Mouse (Mus musculus): ENCODE data around the gene Zfp64. TPM values are rescaled to one million over a fixed set of nuclear protein-coding genes. Genes with fewer than 3 reads are reported as not detected.

Zfp64 gene
- polyA plus RNA-seq, 1 experiment from 2014 or later, result 37.2 TPM

- Histone ChIP-seq H3K9ac (replicated peaks; ENCODE audit: low read depth, low read length) (no peak overlapping the region), H3K27ac (ENCODE audit: low read length) (no peak overlapping the region), H3K9me3 (ENCODE audit: control insufficient read depth, low read depth, low read length) (no peaks in the 10 kb centered on the region), H3K4me2 (replicated peaks; ENCODE audit: low read depth, low read length) (no peak overlapping the region), H3K4me1 (ENCODE audit: control insufficient read depth, insufficient read depth, low read length) (no peaks in the 10 kb centered on the region), H3K36me3 (ENCODE audit: control insufficient read depth, insufficient read depth, low read length) (no peaks in the 10 kb centered on the region; the same call in 1 of the 2 replicates), H3K27me3 (ENCODE audit: control insufficient read depth, insufficient read depth, low read length) (no peaks in the 10 kb centered on the region), H3K4me3 (ENCODE audit: low read depth, low read length) (no peak overlapping the region)
- WGBS, result 27% methylated on average over 8 of the region's 8 CpGs
- no peak for ATAC-seq (ENCODE audit: insufficient number of reproducible peaks, insufficient read depth, low FRiP score, low read depth)
Observed at GRCm38 (mm10) chr2:168902634-168903033, 52.8 kb downstream of the Zfp64 start.

DNA sequence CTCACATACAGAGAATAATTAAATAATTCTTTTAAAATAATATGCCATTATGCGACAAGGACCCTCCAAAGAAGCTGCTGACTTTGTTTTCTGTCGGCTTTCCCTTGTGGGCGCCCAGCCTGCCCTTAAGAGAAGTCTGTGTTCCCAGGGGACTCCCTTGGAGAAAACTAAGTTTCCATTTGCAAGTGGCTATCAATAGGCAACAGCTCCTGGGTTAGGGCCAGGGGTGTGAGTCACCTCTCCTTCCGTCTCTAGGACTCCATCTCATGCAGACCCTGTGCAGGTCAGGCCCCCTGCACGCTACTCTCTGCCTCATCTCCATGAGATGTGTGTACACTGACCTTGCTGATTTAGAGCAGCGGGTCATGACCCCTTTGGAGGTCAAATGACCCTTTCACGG is 57.5 kb downstream of the Zfp64 start:
- Histone ChIP-seq H3K4me3 (ENCODE audit: low read depth, low read length) (no peak overlapping the region), H3K9me3 (ENCODE audit: control insufficient read depth, low read depth, low read length) (no peaks in the 10 kb centered on the region), H3K36me3 (ENCODE audit: control insufficient read depth, insufficient read depth, low read length) (no peaks in the 10 kb centered on the region; the same call in 1 of the 2 replicates), H3K27me3 (ENCODE audit: control insufficient read depth, insufficient read depth, low read length) (no peaks in the 10 kb centered on the region), H3K4me2 (replicated peaks; ENCODE audit: low read depth, low read length) (no peak overlapping the region), H3K9ac (replicated peaks; ENCODE audit: low read depth, low read length) (no peak overlapping the region), H3K27ac (ENCODE audit: low read length) (no peak overlapping the region), H3K4me1 (ENCODE audit: control insufficient read depth, insufficient read depth, low read length) (no peaks in the 10 kb centered on the region)
- no peak for ATAC-seq (ENCODE audit: insufficient number of reproducible peaks, insufficient read depth, low FRiP score, low read depth)
- WGBS, result 79% methylated on average over 7 of the region's 7 CpGs

GRCm38 (mm10) chr2:168895531-168895930 is 59.9 kb downstream of the Zfp64 start:
- no peak overlapping the region for H3K4me3 ChIP-seq (ENCODE audit: low read depth, low read length)
- H3K36me3 ChIP-seq (ENCODE audit: control insufficient read depth, insufficient read depth, low read length), result no peaks in the 10 kb centered on the region; the same call in 1 of the 2 replicates
- WGBS, result 81% methylated on average over 8 of the region's 8 CpGs
- no peaks in the 10 kb centered on the region for H3K9me3 ChIP-seq (ENCODE audit: control insufficient read depth, low read depth, low read length)
- ATAC-seq (ENCODE audit: insufficient number of reproducible peaks, insufficient read depth, low FRiP score, low read depth), result no peak
- H3K4me2 ChIP-seq (replicated peaks; ENCODE audit: low read depth, low read length), result no peak overlapping the region
- H3K27ac ChIP-seq (ENCODE audit: low read length), result no peak overlapping the region
- H3K4me1 ChIP-seq (ENCODE audit: control insufficient read depth, insufficient read depth, low read length), result no peaks in the 10 kb centered on the region
- no peaks in the 10 kb centered on the region for H3K27me3 ChIP-seq (ENCODE audit: control insufficient read depth, insufficient read depth, low read length)
- H3K9ac ChIP-seq (replicated peaks; ENCODE audit: low read depth, low read length), result no peak overlapping the region

DNA sequence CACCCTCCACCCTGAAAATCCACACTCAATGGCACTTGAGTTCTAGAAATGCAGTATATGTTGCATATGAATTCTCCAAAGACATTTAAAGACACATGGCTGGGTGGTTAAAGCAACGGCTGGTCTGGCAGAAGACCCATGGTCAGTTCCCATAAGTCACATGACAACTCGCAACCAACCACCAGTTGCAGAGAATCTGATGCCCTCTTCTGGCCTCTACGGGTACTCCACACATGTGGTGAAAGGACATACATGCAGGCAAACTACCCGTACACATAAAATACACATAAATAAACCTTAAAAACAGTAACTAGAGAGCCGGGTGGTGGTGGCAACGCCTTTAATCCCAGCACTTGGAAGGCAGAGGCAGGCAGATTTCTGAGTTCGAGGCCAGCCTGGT is 60.6 kb downstream of the Zfp64 start:
- 90% methylated on average over 7 of the region's 7 CpGs for WGBS
- H3K27me3 ChIP-seq (ENCODE audit: control insufficient read depth, insufficient read depth, low read length), result no peaks in the 10 kb centered on the region
- H3K4me2 ChIP-seq (replicated peaks; ENCODE audit: low read depth, low read length), result no peak overlapping the region
- no peaks in the 10 kb centered on the region for H3K9me3 ChIP-seq (ENCODE audit: control insufficient read depth, low read depth, low read length)
- H3K27ac ChIP-seq (ENCODE audit: low read length), result no peak overlapping the region
- H3K4me1 ChIP-seq (ENCODE audit: control insufficient read depth, insufficient read depth, low read length), result no peaks in the 10 kb centered on the region
- ATAC-seq (ENCODE audit: insufficient number of reproducible peaks, insufficient read depth, low FRiP score, low read depth), result no peak
- H3K4me3 ChIP-seq (ENCODE audit: low read depth, low read length), result no peak overlapping the region
- no peaks in the 10 kb centered on the region; the same call in 1 of the 2 replicates for H3K36me3 ChIP-seq (ENCODE audit: control insufficient read depth, insufficient read depth, low read length)
- no peak overlapping the region for H3K9ac ChIP-seq (replicated peaks; ENCODE audit: low read depth, low read length)

GRCm38 (mm10) chr2:168892057-168892456 is 63.3 kb downstream of the Zfp64 start:
- no peaks in the 10 kb centered on the region for H3K9me3 ChIP-seq (ENCODE audit: control insufficient read depth, low read depth, low read length)
- no peak overlapping the region for H3K4me3 ChIP-seq (ENCODE audit: low read depth, low read length)
- H3K4me2 ChIP-seq (replicated peaks; ENCODE audit: low read depth, low read length), result no peak overlapping the region
- H3K4me1 ChIP-seq (ENCODE audit: control insufficient read depth, insufficient read depth, low read length), result no peaks in the 10 kb centered on the region
- 79% methylated on average over 2 of the region's 2 CpGs for WGBS
- H3K9ac ChIP-seq (replicated peaks; ENCODE audit: low read depth, low read length), result no peak overlapping the region
- no peaks in the 10 kb centered on the region for H3K36me3 ChIP-seq (ENCODE audit: control insufficient read depth, insufficient read depth, low read length)
- H3K27me3 ChIP-seq (ENCODE audit: control insufficient read depth, insufficient read depth, low read length), result no peaks in the 10 kb centered on the region
- no peak overlapping the region for H3K27ac ChIP-seq (ENCODE audit: low read length)
- ATAC-seq (ENCODE audit: insufficient number of reproducible peaks, insufficient read depth, low FRiP score, low read depth), result no peak

- H3K4me1 ChIP-seq (ENCODE audit: control insufficient read depth, insufficient read depth, low read length), result no peaks in the 10 kb centered on the region
- no peaks in the 10 kb centered on the region for H3K9me3 ChIP-seq (ENCODE audit: control insufficient read depth, low read depth, low read length)
- WGBS, result 31% methylated on average over 8 of the region's 8 CpGs
- no peaks in the 10 kb centered on the region for H3K36me3 ChIP-seq (ENCODE audit: control insufficient read depth, insufficient read depth, low read length)
- no peak overlapping the region for H3K4me3 ChIP-seq (ENCODE audit: low read depth, low read length)
- ATAC-seq (ENCODE audit: insufficient number of reproducible peaks, insufficient read depth, low FRiP score, low read depth), result no peak
- no peak overlapping the region for H3K4me2 ChIP-seq (replicated peaks; ENCODE audit: low read depth, low read length)
- no peaks in the 10 kb centered on the region for H3K27me3 ChIP-seq (ENCODE audit: control insufficient read depth, insufficient read depth, low read length)
- no peak overlapping the region for H3K27ac ChIP-seq (ENCODE audit: low read length)
- H3K9ac ChIP-seq (replicated peaks; ENCODE audit: low read depth, low read length), result no peak overlapping the region
Observed at GRCm38 (mm10) chr2:168884641-168885040, 70.7 kb downstream of the Zfp64 start.

DNA sequence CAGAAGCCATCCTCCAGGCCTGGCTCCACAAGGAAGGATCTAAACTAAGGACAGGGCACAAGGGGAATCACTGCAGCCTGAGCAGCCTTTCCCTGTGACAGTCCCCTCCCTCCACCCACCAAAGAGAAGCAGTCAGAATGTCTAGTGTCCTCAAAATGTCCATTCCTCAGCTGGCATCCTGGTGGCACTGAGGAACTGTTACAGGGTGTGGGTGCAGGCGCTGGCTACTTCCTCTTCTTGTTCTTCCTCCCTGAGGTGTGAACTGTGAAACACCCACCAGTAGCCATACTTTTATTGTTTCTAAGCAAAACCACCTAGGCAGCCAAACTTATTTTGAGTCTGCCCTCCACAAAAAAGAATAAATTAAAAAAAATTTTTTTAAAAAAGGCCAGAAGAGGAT is 72.4 kb downstream of the Zfp64 start:
- Histone ChIP-seq H3K4me2 (replicated peaks; ENCODE audit: low read depth, low read length) (no peak overlapping the region), H3K27me3 (ENCODE audit: control insufficient read depth, insufficient read depth, low read length) (no peaks in the 10 kb centered on the region), H3K4me1 (ENCODE audit: control insufficient read depth, insufficient read depth, low read length) (no peaks in the 10 kb centered on the region), H3K9me3 (ENCODE audit: control insufficient read depth, low read depth, low read length) (no peaks in the 10 kb centered on the region), H3K9ac (replicated peaks; ENCODE audit: low read depth, low read length) (no peak overlapping the region), H3K4me3 (ENCODE audit: low read depth, low read length) (no peak overlapping the region), H3K36me3 (ENCODE audit: control insufficient read depth, insufficient read depth, low read length) (no peaks in the 10 kb centered on the region), H3K27ac (ENCODE audit: low read length) (no peak overlapping the region)
- ATAC-seq (ENCODE audit: insufficient number of reproducible peaks, insufficient read depth, low FRiP score, low read depth), result no peak
- 79% methylated on average over 1 of the region's 1 CpGs for WGBS

- H3K27me3 ChIP-seq (ENCODE audit: control insufficient read depth, insufficient read depth, low read length), result no peaks in the 10 kb centered on the region
- H3K4me3 ChIP-seq (ENCODE audit: low read depth, low read length), result no peak overlapping the region
- H3K4me1 ChIP-seq (ENCODE audit: control insufficient read depth, insufficient read depth, low read length), result no peaks in the 10 kb centered on the region
- no peak for ATAC-seq (ENCODE audit: insufficient number of reproducible peaks, insufficient read depth, low FRiP score, low read depth)
- H3K9me3 ChIP-seq (ENCODE audit: control insufficient read depth, low read depth, low read length), result no peaks in the 10 kb centered on the region
- H3K36me3 ChIP-seq (ENCODE audit: control insufficient read depth, insufficient read depth, low read length), result no peaks in the 10 kb centered on the region
- no peak overlapping the region for H3K4me2 ChIP-seq (replicated peaks; ENCODE audit: low read depth, low read length)
- H3K9ac ChIP-seq (replicated peaks; ENCODE audit: low read depth, low read length), result no peak overlapping the region
- no peak overlapping the region for H3K27ac ChIP-seq (ENCODE audit: low read length)
- 56% methylated on average over 5 of the region's 5 CpGs for WGBS
Observed at GRCm38 (mm10) chr2:168881927-168882326, 73.5 kb downstream of the Zfp64 start.

GRCm38 (mm10) chr2:168879573-168879972 is 75.8 kb downstream of the Zfp64 start:
- H3K27ac ChIP-seq (ENCODE audit: low read length), result no peak overlapping the region
- no peaks in the 10 kb centered on the region for H3K36me3 ChIP-seq (ENCODE audit: control insufficient read depth, insufficient read depth, low read length)
- no peak overlapping the region for H3K9ac ChIP-seq (replicated peaks; ENCODE audit: low read depth, low read length)
- H3K4me3 ChIP-seq (ENCODE audit: low read depth, low read length), result no peak overlapping the region
- H3K9me3 ChIP-seq (ENCODE audit: control insufficient read depth, low read depth, low read length), result no peaks in the 10 kb centered on the region
- H3K4me1 ChIP-seq (ENCODE audit: control insufficient read depth, insufficient read depth, low read length), result no peaks in the 10 kb centered on the region
- WGBS, result 86% methylated on average over 10 of the region's 10 CpGs
- H3K4me2 ChIP-seq (replicated peaks; ENCODE audit: low read depth, low read length), result no peak overlapping the region
- ATAC-seq (ENCODE audit: insufficient number of reproducible peaks, insufficient read depth, low FRiP score, low read depth), result no peak
- no peaks in the 10 kb centered on the region for H3K27me3 ChIP-seq (ENCODE audit: control insufficient read depth, insufficient read depth, low read length)
